Mouse (Mus musculus): ENCODE measurements at regions not wholly inside any gene's neighbourhood (a gene's known extent, or its start where the extent isn't known, plus 50 kb on each side); places are given as distances from the start of the nearest gene placed in this dataset.

GRCm38 (mm10) chr2:169108037-169108436, 152.7 kb upstream of the Zfp64 start:
- no peak overlapping the region for H3K4me2 ChIP-seq (ENCODE audit: low read depth)
- H3K9ac ChIP-seq, result no peak overlapping the region
- H3K4me3 ChIP-seq (ENCODE audit: low read depth, low read length), result no peak overlapping the region
- ATAC-seq (no peak), DNase-seq (peak; percentile 34)
- 47% methylated on average over 10 of the region's 10 CpGs for WGBS
- H3K4me1 ChIP-seq (ENCODE audit: insufficient read depth), result no peaks in the 10 kb centered on the region
- no peaks in the 10 kb centered on the region for H3K27me3 ChIP-seq (ENCODE audit: insufficient read depth, low read length)
- no peaks in the 10 kb centered on the region for H3K9me3 ChIP-seq (ENCODE audit: low read length)
- no peak overlapping the region for H3K27ac ChIP-seq (ENCODE audit: low read depth, low read length)
- no peaks in the 10 kb centered on the region for H3K36me3 ChIP-seq (ENCODE audit: insufficient read depth)
- TF ChIP-seq CTCF (IDR thresholded peaks at IDR 0.05; ENCODE audit: low read depth), result peak; percentile 73

GRCm38 (mm10) chr2:169101506-169102261, 146.3 kb upstream of the Zfp64 start:
- 93% methylated on average over 13 of the region's 13 CpGs for WGBS

GRCm38 (mm10) chr2:169100516-169100915, 145.1 kb upstream of the Zfp64 start:
- Histone ChIP-seq H3K27me3 (ENCODE audit: insufficient read depth, low read length) (no peaks in the 10 kb centered on the region), H3K27ac (ENCODE audit: low read depth, low read length) (no peak overlapping the region), H3K4me1 (ENCODE audit: insufficient read depth) (no peaks in the 10 kb centered on the region), H3K36me3 (ENCODE audit: insufficient read depth) (no peaks in the 10 kb centered on the region), H3K4me3 (ENCODE audit: low read depth, low read length) (no peak overlapping the region), H3K9me3 (ENCODE audit: low read length) (0 out of 2 replicates have a peak, but pooled peaks cover 7% of the 10 kb centered on the region), H3K4me2 (ENCODE audit: low read depth) (no peak overlapping the region), H3K9ac (no peak overlapping the region)
- DNase-seq (no peak), ATAC-seq (no peak)
- 96% methylated on average over 10 of the region's 10 CpGs for WGBS
- TF ChIP-seq CTCF (IDR thresholded peaks at IDR 0.05; ENCODE audit: low read depth), result no peak

More at GRCm38 (mm10) chr2:169101506-169102261, 146.3 kb upstream of the Zfp64 start:
- no peaks in the 10 kb centered on the region for H3K36me3 ChIP-seq (ENCODE audit: insufficient read depth)
- 0 out of 2 replicates have a peak, but pooled peaks cover 7% of the 10 kb centered on the region for H3K9me3 ChIP-seq (ENCODE audit: low read length)
- no peak overlapping the region for H3K4me3 ChIP-seq (ENCODE audit: low read depth, low read length)
- H3K27ac ChIP-seq (ENCODE audit: low read depth, low read length), result no peak overlapping the region
- H3K4me1 ChIP-seq (ENCODE audit: insufficient read depth), result no peaks in the 10 kb centered on the region
- H3K4me2 ChIP-seq (ENCODE audit: low read depth), result no peak overlapping the region
- H3K9ac ChIP-seq, result no peak overlapping the region
- no peak for TF ChIP-seq CTCF (IDR thresholded peaks at IDR 0.05; ENCODE audit: low read depth)
- DNase-seq, result no peak
- no peaks in the 10 kb centered on the region for H3K27me3 ChIP-seq (ENCODE audit: insufficient read depth, low read length)
- no peak for ATAC-seq

GRCm38 (mm10) chr2:169099678-169100077, 144.3 kb upstream of the Zfp64 start:
- Histone ChIP-seq H3K9ac (no peak overlapping the region), H3K9me3 (ENCODE audit: low read length) (0 out of 2 replicates have a peak, but pooled peaks cover 7% of the 10 kb centered on the region), H3K4me3 (ENCODE audit: low read depth, low read length) (no peak overlapping the region), H3K4me1 (ENCODE audit: insufficient read depth) (0 out of 2 replicates have a peak, but pooled peaks cover under 1% of the 10 kb centered on the region), H3K27ac (ENCODE audit: low read depth, low read length) (no peak overlapping the region), H3K4me2 (ENCODE audit: low read depth) (no peak overlapping the region), H3K27me3 (ENCODE audit: insufficient read depth, low read length) (no peaks in the 10 kb centered on the region; the same call in 1 of the 2 replicates), H3K36me3 (ENCODE audit: insufficient read depth) (no peaks in the 10 kb centered on the region)
- TF ChIP-seq CTCF (IDR thresholded peaks at IDR 0.05; ENCODE audit: low read depth), result no peak
- ATAC-seq (no peak), DNase-seq (no peak)
- 73% methylated on average over 12 of the region's 12 CpGs for WGBS

GRCm38 (mm10) chr2:169098591-169098990, 143.2 kb upstream of the Zfp64 start:
- H3K9me3 ChIP-seq (ENCODE audit: low read length), result 0 out of 2 replicates have a peak, but pooled peaks cover 7% of the 10 kb centered on the region
- H3K27ac ChIP-seq (ENCODE audit: low read depth, low read length), result no peak overlapping the region
- TF ChIP-seq CTCF (IDR thresholded peaks at IDR 0.05; ENCODE audit: low read depth), result no peak
- no peaks in the 10 kb centered on the region; the same call in 1 of the 2 replicates for H3K27me3 ChIP-seq (ENCODE audit: insufficient read depth, low read length)
- H3K9ac ChIP-seq, result no peak overlapping the region
- DNase-seq (no peak), ATAC-seq (no peak)
- 94% methylated on average over 6 of the region's 6 CpGs for WGBS
- H3K36me3 ChIP-seq (ENCODE audit: insufficient read depth), result no peaks in the 10 kb centered on the region
- H3K4me2 ChIP-seq (ENCODE audit: low read depth), result no peak overlapping the region
- peaks cover 8% of the 10 kb centered on the region; the same call in 1 of the 2 replicates for H3K4me1 ChIP-seq (ENCODE audit: insufficient read depth)
- no peak overlapping the region for H3K4me3 ChIP-seq (ENCODE audit: low read depth, low read length)

GRCm38 (mm10) chr2:169094011-169094754, 138.8 kb upstream of the Zfp64 start:
- Histone ChIP-seq H3K4me2 (ENCODE audit: low read depth) (0 out of 2 replicates have a peak overlapping the region, but pooled peaks have one; percentile 0), H3K4me3 (ENCODE audit: low read depth, low read length) (no peak overlapping the region), H3K27ac (ENCODE audit: low read depth, low read length) (no peak overlapping the region), H3K9me3 (ENCODE audit: low read length) (peaks cover 4% of the 10 kb centered on the region; the same call in 1 of the 2 replicates), H3K27me3 (ENCODE audit: insufficient read depth, low read length) (no peaks in the 10 kb centered on the region; the same call in 1 of the 2 replicates), H3K4me1 (ENCODE audit: insufficient read depth) (peaks cover 8% of the 10 kb centered on the region; the same call in 1 of the 2 replicates), H3K9ac (no peak overlapping the region), H3K36me3 (ENCODE audit: insufficient read depth) (no peaks in the 10 kb centered on the region)
- ATAC-seq, result no peak
- TF ChIP-seq CTCF (IDR thresholded peaks at IDR 0.05; ENCODE audit: low read depth), result no peak
- WGBS, result 15% methylated on average over 22 of the region's 22 CpGs
- no peak for DNase-seq

Data from forebrain, postnatal 0 days (tissue).